Mouse (Mus musculus): ENCODE results near the gene Srl. TPM values are rescaled to one million over a fixed set of nuclear protein-coding genes. Genes with fewer than 3 reads are reported as not detected.

Srl gene
- total RNA-seq, 2 experiments from 2014 or later, result 13.6 to 14.1 TPM

DNA sequence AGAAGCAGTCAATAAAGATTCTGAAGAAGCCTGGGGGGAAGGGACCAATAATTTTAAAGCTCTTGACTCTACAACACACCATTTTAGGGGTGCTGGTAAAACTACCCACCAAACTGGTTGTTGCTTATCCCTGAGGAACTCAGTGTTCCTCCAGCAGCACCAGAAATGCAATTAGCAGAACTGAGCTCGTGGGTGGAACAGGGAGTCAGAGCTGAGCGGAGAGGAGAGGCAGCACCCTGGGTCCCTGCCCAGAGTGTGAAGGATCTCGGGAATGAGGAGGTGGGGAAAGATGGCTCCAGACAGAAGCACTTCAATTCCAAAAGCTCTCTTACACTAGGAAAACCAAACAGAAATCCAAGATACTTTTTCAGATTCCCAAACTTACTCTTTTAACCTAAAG is 68.9 kb downstream of the Srl start:
- DNase-seq, result peak; percentile 83 to 85

DNA sequence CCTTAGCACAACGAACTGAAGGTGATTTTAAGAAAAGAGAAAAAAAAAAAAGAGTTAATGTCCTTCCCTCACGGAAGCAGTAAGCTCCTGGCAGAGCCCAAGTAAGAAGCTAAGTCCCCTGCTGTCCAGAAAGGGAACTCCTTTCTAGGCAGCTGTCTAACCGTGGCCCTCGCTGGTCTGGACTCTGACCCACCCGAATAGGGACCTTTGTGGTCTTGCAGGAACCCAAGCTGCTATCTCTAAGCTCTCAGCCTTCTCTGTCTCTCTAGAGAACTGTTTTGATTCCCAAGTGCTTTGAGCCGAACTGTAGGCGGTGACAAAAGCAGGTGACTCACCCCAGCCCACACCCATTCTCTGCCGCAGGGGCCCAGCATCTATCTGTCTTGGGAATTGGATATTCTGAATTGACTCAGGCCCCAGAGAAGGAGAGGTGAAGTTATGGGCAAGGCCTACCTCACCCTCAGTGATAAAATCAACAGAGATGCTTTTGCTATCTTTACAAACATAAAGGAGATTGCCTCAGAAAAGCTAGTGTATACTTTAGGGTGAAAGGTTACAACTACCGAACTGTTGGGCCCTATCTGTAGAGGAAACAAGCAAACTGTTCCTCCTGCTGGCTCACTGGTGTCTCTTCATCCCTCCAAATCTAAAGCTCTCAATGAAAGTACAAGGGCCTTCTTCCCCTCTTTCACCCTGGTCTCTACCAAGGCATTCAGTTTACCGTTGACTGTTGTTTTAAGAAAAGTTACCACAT is 71.8 kb downstream of the Srl start:
- DNase-seq, result no peak

DNA sequence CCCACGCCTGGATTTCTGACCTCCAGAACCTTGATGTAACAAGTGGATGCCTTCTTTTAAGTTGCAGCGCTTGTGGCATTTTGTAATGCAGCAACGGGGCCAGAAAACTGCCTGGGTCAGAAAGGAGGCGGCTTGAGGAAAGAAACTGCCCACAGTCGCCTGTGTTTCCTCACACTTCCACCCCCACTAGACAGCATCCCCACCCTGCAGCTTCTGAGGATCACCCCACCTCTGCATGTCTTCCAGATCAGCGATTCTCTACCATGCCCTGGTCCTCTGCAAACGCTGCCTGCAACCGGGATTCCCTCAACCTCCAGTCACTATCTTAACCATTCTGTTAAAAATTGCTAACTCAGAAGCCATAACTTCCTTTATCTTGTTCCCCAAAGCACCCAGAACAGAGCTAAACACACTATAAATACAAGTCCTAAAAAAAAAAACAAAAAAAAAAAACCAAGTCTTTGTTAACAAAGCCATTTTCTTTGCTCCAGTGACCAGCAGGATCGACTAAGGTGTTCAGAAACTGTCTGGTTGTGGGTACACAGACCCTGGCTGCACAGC is 77.0 kb downstream of the Srl start:
- no peak for DNase-seq

DNA sequence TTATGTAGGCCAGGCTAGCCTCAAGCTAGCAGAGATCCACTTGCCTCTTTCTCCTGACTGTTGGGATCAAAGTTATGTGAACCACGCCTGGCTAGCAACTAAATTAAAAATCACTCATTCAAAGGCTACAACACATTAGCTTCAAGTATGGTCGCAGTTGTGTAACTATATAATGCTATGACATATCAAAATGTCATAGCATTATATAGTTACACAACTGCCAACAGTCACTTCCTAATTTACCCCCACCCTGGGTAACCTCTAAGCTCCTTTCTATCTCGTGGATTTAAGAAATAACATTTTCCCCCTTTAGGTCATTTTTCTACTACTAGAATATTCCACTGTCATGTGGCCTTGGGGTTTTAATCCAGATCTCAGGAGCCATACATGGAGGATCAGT is 83.7 kb downstream of the Srl start:
- no peak for DNase-seq

DNA sequence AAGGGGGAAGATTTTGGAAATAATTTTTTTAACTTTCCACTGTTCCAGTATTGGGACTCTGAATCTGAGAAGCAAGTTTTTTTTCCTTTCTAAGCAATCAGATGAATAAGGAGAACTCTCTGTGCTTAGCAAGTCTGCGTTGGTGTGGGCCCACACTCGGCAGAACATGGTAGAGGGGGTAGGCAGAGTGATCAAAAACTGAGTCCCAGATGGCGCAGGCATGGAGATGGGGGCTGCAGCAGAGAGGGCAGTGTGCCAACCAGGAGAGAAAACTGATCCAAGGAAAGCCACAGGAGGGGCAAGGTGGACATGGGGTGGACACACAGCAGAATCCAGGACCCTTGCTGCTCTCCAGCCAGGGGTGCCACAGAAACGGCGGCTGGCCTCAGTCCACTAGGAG is 85.2 kb downstream of the Srl start:
- peak; percentile 66 to 67 for DNase-seq

DNA sequence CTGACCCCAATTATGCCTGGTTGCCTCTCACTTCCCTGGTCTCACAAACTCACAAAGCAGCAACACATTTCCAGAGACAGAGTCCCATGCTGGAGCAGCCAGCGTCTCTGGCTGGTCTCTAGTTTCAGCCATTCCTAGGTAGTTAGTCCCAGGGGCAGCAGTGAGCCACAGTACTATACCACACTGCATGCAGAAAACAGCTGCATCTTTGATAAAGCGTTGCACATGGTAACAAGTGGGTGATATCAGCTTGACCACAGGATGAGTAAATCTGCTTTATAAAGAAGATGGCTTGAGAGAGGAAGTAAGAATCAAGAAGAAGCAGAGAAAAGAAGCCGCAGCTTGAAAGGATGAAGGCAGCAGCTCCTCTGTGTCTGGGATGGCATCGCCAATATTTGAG is 85.9 kb downstream of the Srl start:
- DNase-seq, result no peak

DNA sequence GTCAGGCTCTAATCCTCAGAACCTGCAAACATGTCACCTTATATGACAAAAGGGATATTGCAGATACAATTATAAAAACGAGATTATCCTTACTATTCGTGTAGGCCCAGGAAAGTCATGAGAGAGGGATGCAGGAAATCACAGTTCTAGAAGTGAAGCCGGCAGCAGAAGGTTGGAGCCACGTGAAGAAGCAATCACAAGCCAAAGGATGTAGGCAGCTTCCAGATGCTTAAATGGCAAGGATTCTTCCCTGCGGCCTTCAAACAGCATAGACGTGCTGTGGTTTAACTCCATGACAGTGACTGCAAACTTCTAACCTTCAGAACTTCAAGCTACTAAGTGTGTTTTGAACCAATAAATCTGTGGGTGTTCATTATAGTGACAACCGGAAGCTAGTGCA is 87.1 kb downstream of the Srl start:
- DNase-seq, result no peak

DNA sequence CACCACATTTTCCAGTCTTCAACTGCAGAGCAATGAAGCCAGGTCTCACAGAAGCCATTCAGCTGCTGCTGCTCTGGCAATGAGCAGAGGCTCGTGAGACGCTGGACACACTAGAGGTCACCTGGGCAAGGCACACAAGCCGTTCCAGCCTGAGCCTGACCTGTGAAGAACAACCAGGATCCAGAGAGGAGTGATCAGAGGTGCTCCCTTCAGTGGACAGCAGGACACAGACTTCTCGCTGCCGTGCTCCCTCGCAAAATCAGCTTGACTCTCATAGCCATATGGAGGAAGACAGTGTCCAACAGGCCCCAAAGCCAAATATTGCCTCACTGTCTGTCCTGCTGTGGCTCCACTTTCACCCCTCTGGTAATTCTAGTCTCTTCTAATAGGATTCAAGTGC is 92.2 kb downstream of the Srl start:
- no peak for DNase-seq

DNA sequence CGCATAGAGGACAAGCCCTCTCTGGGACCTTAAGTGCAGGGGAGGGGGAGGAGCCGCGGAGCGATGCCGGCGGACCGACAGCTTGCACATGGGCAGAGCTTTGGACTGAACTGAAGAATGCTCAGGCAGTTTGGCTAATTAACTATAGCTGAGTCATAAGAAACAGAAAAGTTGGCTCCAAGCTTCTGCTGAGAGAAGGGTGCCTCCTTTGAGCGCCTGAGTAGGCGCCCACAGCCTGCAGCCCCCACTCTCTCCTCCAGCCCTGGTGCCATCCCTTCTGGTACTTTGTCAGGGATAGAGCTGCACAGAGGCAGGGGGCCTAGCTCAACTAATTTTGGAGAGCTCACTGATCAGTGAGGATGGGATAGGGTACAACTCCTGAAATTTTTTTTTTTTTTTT is 93.4 kb downstream of the Srl start:
- DNase-seq, result peak; percentile 37 to 39

DNA sequence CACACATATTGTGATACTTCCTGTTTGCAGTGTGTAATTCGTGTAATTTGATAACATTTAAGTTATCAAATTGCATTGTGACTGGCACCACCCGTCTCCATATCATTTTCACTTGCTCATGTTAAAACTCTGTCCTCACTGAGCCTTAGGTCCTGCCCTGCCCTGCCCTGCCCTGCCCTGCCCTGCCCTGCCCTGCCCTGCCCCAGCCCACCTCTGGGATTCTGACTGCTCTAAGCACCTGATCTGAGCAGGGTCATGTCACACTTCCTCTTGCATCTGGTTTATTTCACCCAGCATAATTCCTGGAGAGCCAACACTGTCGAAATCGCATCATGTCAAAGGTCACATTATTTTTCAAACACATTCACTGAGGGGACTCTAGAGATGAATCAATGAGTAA is 95.2 kb downstream of the Srl start:
- no peak for DNase-seq

DNA sequence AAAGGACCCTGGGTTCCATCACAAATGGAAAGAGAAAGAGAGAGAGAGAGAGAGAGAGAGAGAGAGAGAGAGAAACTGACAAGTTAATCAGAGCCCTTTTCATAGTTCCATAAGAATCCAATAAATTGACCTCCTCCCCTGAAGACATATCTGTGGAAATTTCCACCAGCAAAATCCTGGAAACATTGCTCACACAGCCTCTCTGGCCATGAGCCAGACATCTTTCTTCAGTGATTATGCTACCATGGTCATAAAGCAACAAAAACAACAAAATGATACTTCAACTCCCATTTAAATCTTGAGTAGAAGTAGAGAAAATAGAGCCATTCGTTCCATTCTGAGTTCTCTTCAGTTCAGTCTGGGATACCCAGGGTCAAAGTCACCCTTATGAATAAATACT is 97.2 kb downstream of the Srl start:
- DNase-seq, result no peak

DNA sequence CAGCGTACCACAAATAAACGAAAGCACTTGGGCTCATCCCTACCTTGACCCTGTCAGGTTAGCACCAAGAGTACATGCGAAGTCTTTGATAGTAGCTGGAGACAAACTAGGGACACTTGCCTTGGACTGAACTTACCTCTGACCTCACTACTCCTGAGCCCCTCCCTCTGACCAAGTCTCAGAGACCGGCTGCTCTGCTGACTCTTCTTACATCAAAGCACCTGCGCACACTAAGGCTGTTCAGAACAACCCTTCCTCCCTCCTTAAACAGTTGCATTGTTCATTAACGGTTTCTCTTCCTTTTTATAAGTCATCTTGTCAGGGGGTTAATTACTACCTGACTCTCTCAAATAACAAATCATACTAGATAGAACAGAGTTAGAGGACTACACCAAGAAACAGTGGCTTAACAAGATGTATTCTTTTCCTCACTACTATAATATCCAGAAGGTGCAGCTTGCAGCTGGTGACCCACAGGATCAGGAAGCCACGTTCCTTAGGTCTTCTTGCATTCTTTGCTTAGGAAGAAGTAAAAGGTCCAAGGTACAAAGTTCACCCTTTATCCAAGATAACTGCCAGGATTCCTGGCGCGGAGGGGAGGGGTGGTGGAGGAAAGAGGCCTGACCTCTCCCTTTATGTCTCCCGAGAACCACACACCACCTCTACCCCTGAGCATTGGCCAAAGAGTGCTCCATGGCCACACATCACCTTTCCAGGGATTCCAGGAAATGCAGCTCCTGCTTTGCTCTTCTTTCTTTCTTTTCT is 102.1 kb downstream of the Srl start:
- no peak for DNase-seq

DNA sequence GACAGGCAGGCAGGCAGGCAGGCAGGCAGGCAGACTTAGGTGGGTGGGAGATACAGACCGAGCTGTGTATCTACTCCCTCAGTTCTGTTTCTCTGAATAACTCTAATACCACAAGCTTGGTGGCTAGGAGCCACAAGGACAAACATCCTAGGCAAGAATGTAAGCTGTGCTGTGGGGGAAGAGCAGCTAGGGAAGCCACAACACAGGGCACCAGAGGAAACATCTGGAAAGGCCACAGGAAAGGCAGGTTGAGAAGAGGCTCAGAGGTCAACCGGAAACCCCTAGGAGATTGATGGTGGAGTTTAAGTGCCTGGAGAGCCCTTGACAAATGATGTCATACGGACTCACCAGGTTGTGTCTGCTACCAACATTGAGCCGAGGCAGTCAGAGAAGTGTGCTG is 104.9 kb downstream of the Srl start:
- no peak for DNase-seq

DNA sequence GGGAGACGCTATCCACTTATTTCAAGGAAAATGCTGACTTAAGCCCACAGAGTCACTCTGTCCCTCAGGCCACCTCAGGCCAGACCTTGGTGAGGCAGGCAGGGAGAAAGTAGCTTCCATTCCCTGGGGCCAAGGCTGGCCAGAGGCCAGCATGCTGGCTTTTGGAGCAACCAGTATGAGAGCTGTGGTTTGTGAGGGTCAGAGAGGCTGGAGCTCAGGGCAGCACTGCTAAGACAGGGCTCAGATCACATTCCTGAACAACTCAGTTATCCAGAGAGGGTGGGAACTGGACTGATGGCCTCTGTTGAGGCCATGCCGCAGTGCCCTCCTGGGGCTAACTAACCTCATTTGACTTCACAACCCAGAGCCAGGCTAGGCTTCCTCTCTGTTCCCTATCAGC is 106.2 kb downstream of the Srl start:
- DNase-seq, result no peak

DNA sequence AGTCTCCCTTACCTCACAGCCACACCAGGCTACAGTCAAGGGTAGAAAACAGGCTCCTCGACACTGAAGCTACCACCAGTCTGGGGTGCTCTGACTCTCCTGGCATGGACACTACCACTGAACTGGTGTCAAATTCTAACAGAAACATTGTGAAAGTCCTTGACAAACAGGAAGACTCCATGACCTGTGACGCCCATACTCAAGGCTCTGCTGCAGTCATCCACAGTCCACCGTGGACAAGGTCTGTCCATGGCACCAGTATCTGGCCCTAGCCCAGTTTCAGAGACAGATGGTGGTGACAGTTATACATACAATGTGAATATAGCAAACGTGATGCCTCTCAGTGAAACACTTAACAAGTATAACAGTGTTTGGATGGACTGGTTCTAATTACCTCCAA is 109.8 kb downstream of the Srl start:
- no peak for DNase-seq

DNA sequence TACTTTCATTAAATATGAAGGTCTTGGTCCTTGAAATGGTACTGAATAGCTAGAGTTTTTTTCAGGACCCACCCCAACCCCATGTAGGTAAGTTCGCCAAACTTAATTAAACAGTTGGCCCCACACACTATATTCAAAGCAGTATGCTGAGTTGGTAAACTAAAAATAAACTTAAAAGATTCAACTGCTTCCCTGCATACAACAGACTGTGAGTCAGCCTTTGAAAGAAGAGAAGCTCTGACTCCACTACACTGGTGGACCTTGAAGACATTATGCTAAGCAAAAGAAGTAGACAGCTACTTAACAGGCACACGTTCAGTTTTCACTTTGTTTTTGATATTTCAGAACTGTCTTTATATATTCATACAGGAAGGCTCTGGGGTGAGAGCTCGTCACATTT is 110.6 kb downstream of the Srl start:
- no peak for DNase-seq

DNA sequence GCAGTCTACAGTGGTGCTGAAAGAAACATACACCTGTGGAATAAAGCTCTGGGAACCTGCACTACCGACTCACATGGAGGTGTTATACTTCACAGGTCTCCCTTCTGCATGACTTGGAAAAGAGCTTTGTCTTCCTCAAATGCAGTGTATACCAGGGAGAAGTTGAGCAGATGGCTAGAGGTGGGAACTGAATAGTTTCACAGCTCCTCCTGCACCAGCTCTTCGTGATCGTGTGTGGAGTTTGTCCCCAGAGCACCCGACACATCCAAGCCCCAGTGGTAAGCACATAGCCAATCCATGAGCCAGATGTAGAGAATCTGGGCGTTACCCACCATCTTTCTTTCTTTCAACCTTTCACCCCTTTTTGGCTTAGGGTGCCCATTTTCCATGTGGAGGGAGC is 111.4 kb downstream of the Srl start:
- no peak for DNase-seq

Other genes starting within 250 kb of the Srl start
- 100 to 1,000 TPM in 1 of 2 experiments, 10 to 100 TPM in 1; 97.5 to 103 TPM for gene Adcy9, start 121.3 kb downstream of the Srl start, total RNA-seq (2021)
- gene Tfap4, start 18.0 kb upstream of the Srl start, total RNA-seq (2021), result 1 to 10 TPM; 4.3 to 4.7 TPM
- gene Glis2, start 52.9 kb upstream of the Srl start, total RNA-seq (2021), result 10 to 100 TPM; 13.1 to 14.6 TPM
- 10 to 100 TPM; 84.4 to 90.4 TPM for gene Pam16, start 83.2 kb upstream of the Srl start, total RNA-seq (2021)
- gene Vasn, start 98.1 kb upstream of the Srl start, total RNA-seq (2021), result 1 to 10 TPM; 4.4 to 5.7 TPM
- 10 to 100 TPM; 61.7 to 65.6 TPM for gene Dnaja3, start 98.2 kb upstream of the Srl start, total RNA-seq (2021)
- 10 to 100 TPM; 79.4 to 96.0 TPM for gene Coro7, start 138.0 kb upstream of the Srl start, total RNA-seq (2021)
- 10 to 100 TPM; 14.5 to 15.2 TPM for gene Nmral1, start 177.5 kb upstream of the Srl start, total RNA-seq (2021)
- gene Hmox2, start 184.5 kb upstream of the Srl start, total RNA-seq (2021), result 10 to 100 TPM; 88.2 to 98.0 TPM
- gene Cdip1, start 248.5 kb upstream of the Srl start, total RNA-seq (2021), result 100 to 1,000 TPM; 236 to 243 TPM